Mouse (Mus musculus) right cerebral cortex, postnatal 14 days (tissue): ENCODE results near the gene Olfr1391.
"Not testable (repeated sequence)": the region's sequence is repeated elsewhere in the genome, so short reads cannot be mapped to it uniquely, and the experiment has no call there.

Experiments used
- DNase-seq: peaks from one replicate; pipeline ENCODE4 v3.0.0; 2022

Olfr1391 gene

GRCm38 (mm10) chr11:49322442-49322841 lies at the start of gene Olfr1391:
Gene Olfr1391 (plus strand): TSS chr11:49322742.
- DNase-seq: no peak

GRCm38 (mm10) chr11:49273834-49274519 lies 48.6 kb upstream of the Olfr1391 start:
- no peak for DNase-seq

GRCm38 (mm10) chr11:49278222-49278621 lies 44.3 kb upstream of the Olfr1391 start, which contains the start of gene Olfr1393:
Gene Olfr1393 (plus strand): TSS chr11:49278304.
- DNase-seq: no peak

GRCm38 (mm10) chr11:49284982-49285381 lies 37.6 kb upstream of the Olfr1391 start, which contains the start of gene Olfr1392:
Gene Olfr1392 (plus strand): TSS chr11:49285282.
- DNase-seq: not testable (repeated sequence)

GRCm38 (mm10) chr11:49287251-49287650 lies 35.3 kb upstream of the Olfr1391 start:
- no peak for DNase-seq

- DNase-seq: no peak
Measured at GRCm38 (mm10) chr11:49292777-49293176, 29.8 kb upstream of the Olfr1391 start.

- DNase-seq: no peak
Measured at GRCm38 (mm10) chr11:49304441-49304840, 18.1 kb upstream of the Olfr1391 start, which contains the start of gene Olfr10. Gene Olfr10 (plus strand): TSS chr11:49304741.

- not testable (repeated sequence) for DNase-seq
Measured at GRCm38 (mm10) chr11:49308547-49308946, 14.0 kb upstream of the Olfr1391 start.

GRCm38 (mm10) chr11:49326726-49327125 lies 4.2 kb downstream of the Olfr1391 start:
- DNase-seq: no peak

GRCm38 (mm10) chr11:49329686-49330085 lies 7.1 kb downstream of the Olfr1391 start:
- no peak for DNase-seq

- no peak for DNase-seq
Measured at GRCm38 (mm10) chr11:49334888-49335287, 12.3 kb downstream of the Olfr1391 start, which contains the start of gene Olfr1390. Gene Olfr1390 (plus strand): TSS chr11:49335188.

GRCm38 (mm10) chr11:49337150-49337832 lies 14.7 kb downstream of the Olfr1391 start:
- DNase-seq: no peak
